Mouse (Mus musculus): Measurements from ENCODE around the gene Bpifc.

The Bpifc gene

DNA sequence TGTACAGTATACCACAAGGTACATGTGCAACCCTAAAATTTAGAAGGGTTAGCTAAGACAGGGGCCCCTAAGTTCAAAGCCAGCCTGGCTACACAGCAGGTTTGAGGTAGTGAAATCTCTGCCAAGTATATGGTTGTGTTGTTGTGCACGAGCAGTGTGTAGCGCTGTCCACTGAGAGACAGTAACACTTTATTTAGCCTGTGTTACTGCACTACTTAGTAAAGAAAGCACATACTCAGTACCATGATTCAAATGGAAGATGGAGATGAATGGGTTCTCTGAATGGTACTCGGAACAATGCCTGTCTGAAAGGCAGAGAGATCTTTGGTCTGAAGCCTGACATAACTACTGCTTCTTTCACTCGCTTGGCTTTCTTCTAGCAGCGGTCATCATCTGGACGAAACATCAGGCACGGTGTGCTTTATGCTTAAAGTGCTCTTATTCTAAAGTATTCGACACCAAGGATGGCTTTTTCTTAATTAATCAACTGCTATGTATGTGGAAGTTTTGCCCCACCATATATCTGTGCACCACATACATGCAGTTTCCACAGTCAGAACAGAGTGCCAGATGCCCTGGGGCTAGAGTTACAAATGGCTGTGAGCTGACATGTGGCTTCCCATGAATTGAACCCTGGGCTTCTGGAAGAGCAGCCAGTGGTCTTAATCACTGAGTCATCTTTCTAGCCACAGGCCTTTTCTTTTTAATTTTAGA, 63.1 kb downstream of the Bpifc start:
- DNase-seq, result no peak

DNA sequence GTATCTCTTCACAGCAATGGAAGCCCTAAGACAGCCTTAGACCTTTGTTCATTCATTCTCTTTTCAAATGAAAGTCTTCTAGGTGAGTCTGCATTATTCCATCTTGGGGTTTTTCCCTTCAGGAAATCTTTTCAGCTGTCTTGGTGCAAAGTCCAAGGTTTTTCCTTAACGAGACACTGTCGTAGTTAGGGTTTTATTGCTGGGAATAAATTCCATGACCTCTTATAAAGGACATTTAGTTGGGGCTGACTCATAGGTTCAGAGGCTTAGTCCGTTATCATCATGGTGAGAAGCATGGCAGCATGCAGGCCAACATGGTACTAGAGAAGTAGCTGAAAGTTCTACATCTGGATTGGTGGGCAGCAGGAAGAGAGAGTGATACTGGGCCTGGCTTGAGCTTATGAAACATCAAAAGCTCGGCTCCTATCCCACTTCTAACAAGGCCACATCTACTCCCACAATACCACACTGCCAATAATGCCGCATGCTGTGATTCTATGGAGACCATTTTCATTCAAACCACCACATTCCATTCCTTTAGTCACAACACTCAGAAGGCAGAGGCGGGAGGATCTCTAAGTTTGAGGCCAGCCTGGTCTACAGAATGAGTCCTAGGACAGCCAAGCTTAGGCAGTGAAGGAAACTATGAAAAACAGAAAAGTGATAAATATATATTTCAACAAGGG, 75.3 kb downstream of the Bpifc start:
- DNase-seq, result no peak

GRCm38 (mm10) chr10:85929962-85930361, 81.7 kb downstream of the Bpifc start:
- no peak for DNase-seq

DNA sequence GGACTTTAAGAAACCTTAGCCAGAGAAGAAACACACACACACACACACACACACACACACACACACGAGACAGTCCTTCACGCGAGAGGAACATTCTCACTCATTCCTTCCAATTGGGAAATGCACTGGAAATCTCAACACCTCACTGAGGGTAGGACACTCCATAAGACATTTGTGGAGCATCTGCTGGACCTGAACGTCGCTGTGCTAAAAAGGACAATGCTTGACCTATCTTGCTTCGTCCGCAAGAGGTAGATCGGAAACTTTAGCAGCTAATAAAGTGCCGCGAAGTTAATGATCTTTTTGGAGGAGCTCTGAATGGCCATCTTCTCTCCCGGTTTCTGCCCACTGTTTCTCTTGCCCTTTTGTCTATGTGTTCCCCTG, 82.5 kb downstream of the Bpifc start:
- no peak for DNase-seq

GRCm38 (mm10) chr10:85928499-85929207, 83.0 kb downstream of the Bpifc start:
- DNase-seq, result peak; percentile 63

GRCm38 (mm10) chr10:85927676-85928445, 83.8 kb downstream of the Bpifc start, which contains the start of gene Ascl4:
Gene Ascl4, plus strand, starts transcription at chr10:85927681.
- no peak for DNase-seq

GRCm38 (mm10) chr10:85916498-85917309, 95.0 kb downstream of the Bpifc start, which contains the start of gene Prdm4:
Gene Prdm4, minus strand, starts transcription at chr10:85917142.
- DNase-seq, result peak; percentile 99

All from lung, postnatal 10 days (tissue).